Mouse (Mus musculus): ENCODE results near the gene Thrap3.
"Not testable (repeated sequence)": the region's sequence is repeated elsewhere in the genome, so short reads cannot be mapped to it uniquely, and the experiment has no call there.

The Thrap3 gene

GRCm38 (mm10) chr4:126202303-126203181 lies at the start of gene Thrap3:
Gene Thrap3, minus strand, starts transcription at chr4:126202760.
- peak; percentile 100 for DNase-seq

GRCm38 (mm10) chr4:126251655-126252254 lies 49.2 kb upstream of the Thrap3 start:
- DNase-seq = peak; percentile 99

GRCm38 (mm10) chr4:126250659-126251058 lies 48.1 kb upstream of the Thrap3 start:
- peak; percentile 92 for DNase-seq

GRCm38 (mm10) chr4:126248261-126248868 lies 45.8 kb upstream of the Thrap3 start:
- DNase-seq = no peak

- DNase-seq = peak; percentile 92
Measured at GRCm38 (mm10) chr4:126246202-126246889, 43.8 kb upstream of the Thrap3 start.

- peak; percentile 96 for DNase-seq
Measured at GRCm38 (mm10) chr4:126242510-126242909, 40.0 kb upstream of the Thrap3 start.

GRCm38 (mm10) chr4:126241956-126242355 lies 39.4 kb upstream of the Thrap3 start:
- DNase-seq = peak; percentile 94

- peak; percentile 90 for DNase-seq
Measured at GRCm38 (mm10) chr4:126239862-126240475, 37.4 kb upstream of the Thrap3 start.

GRCm38 (mm10) chr4:126237721-126238242 lies 35.2 kb upstream of the Thrap3 start:
- DNase-seq = peak; percentile 98

- DNase-seq = peak; percentile 90
Measured at GRCm38 (mm10) chr4:126236467-126237280, 34.1 kb upstream of the Thrap3 start.

- DNase-seq = no peak
Measured at GRCm38 (mm10) chr4:126235191-126235590, 32.6 kb upstream of the Thrap3 start.

- DNase-seq = peak; percentile 96
Measured at GRCm38 (mm10) chr4:126234496-126235175, 32.1 kb upstream of the Thrap3 start.

GRCm38 (mm10) chr4:126233676-126234308 lies 31.2 kb upstream of the Thrap3 start:
- DNase-seq = no peak

- peak; percentile 90 for DNase-seq
Measured at GRCm38 (mm10) chr4:126229900-126230299, 27.3 kb upstream of the Thrap3 start.

- DNase-seq = peak; percentile 90
Measured at GRCm38 (mm10) chr4:126228144-126228543, 25.6 kb upstream of the Thrap3 start.

- peak; percentile 99 for DNase-seq
Measured at GRCm38 (mm10) chr4:126227077-126227761, 24.7 kb upstream of the Thrap3 start.

GRCm38 (mm10) chr4:126226640-126227039 lies 24.1 kb upstream of the Thrap3 start:
- DNase-seq = peak; percentile 90

- DNase-seq = no peak
Measured at GRCm38 (mm10) chr4:126222631-126223030, 20.1 kb upstream of the Thrap3 start.

GRCm38 (mm10) chr4:126220045-126220444 lies 17.5 kb upstream of the Thrap3 start:
- no peak for DNase-seq

GRCm38 (mm10) chr4:126219540-126219939 lies 17.0 kb upstream of the Thrap3 start:
- DNase-seq = not testable (repeated sequence)

All from heart, adult 11 months (tissue).